Mouse (Mus musculus): ENCODE data around the gene Ces1c. TPM values are rescaled to one million over a fixed set of nuclear protein-coding genes. Genes with fewer than 3 reads are reported as not detected.

Gene Ces1c
- polyA plus RNA-seq, 1 experiment from 2014 or later: 6.0 TPM

- Histone ChIP-seq H3K27me3 (replicated peaks; ENCODE audit: control insufficient read depth, insufficient read depth, low read length) (no peaks in the 10 kb centered on the region), H3K9ac (ENCODE audit: low read depth, low read length) (no peak overlapping the region), H3K36me3 (ENCODE audit: control insufficient read depth, insufficient read depth) (no peaks in the 10 kb centered on the region), H3K4me1 (replicated peaks; ENCODE audit: control insufficient read depth, insufficient read depth, low read length) (no peaks in the 10 kb centered on the region), H3K4me3 (ENCODE audit: low read depth, low read length) (no peak overlapping the region), H3K4me2 (replicated peaks; ENCODE audit: low read depth) (no peak overlapping the region), H3K27ac (ENCODE audit: low read depth, low read length) (no peak overlapping the region), H3K9me3 (ENCODE audit: control insufficient read depth) (no peaks in the 10 kb centered on the region)
- 84% methylated on average over 1 of the region's 1 CpGs for WGBS
- TF ChIP-seq CTCF (IDR thresholded peaks at IDR 0.05; ENCODE audit: low read depth): no peak
- ATAC-seq: no peak
Observed at GRCm38 (mm10) chr8:93151401-93151800, 20.3 kb upstream of the Ces1c start.

GRCm38 (mm10) chr8:93147331-93147730 is 16.2 kb upstream of the Ces1c start:
- H3K27ac ChIP-seq (ENCODE audit: low read depth, low read length): no peak overlapping the region
- H3K4me3 ChIP-seq (ENCODE audit: low read depth, low read length): no peak overlapping the region
- H3K4me1 ChIP-seq (replicated peaks; ENCODE audit: control insufficient read depth, insufficient read depth, low read length): no peaks in the 10 kb centered on the region
- H3K27me3 ChIP-seq (replicated peaks; ENCODE audit: control insufficient read depth, insufficient read depth, low read length): no peaks in the 10 kb centered on the region
- no peak overlapping the region for H3K9ac ChIP-seq (ENCODE audit: low read depth, low read length)
- H3K36me3 ChIP-seq (ENCODE audit: control insufficient read depth, insufficient read depth): no peaks in the 10 kb centered on the region
- no peaks in the 10 kb centered on the region for H3K9me3 ChIP-seq (ENCODE audit: control insufficient read depth)
- TF ChIP-seq CTCF (IDR thresholded peaks at IDR 0.05; ENCODE audit: low read depth): no peak
- no peak for ATAC-seq
- no peak overlapping the region for H3K4me2 ChIP-seq (replicated peaks; ENCODE audit: low read depth)

- WGBS: 35% methylated on average over 1 of the region's 1 CpGs
- H3K4me2 ChIP-seq (replicated peaks; ENCODE audit: low read depth): no peak overlapping the region
- H3K9me3 ChIP-seq (ENCODE audit: control insufficient read depth): no peaks in the 10 kb centered on the region
- no peaks in the 10 kb centered on the region for H3K36me3 ChIP-seq (ENCODE audit: control insufficient read depth, insufficient read depth)
- no peak overlapping the region for H3K4me3 ChIP-seq (ENCODE audit: low read depth, low read length)
- H3K4me1 ChIP-seq (replicated peaks; ENCODE audit: control insufficient read depth, insufficient read depth, low read length): no peaks in the 10 kb centered on the region
- no peaks in the 10 kb centered on the region for H3K27me3 ChIP-seq (replicated peaks; ENCODE audit: control insufficient read depth, insufficient read depth, low read length)
- TF ChIP-seq CTCF (IDR thresholded peaks at IDR 0.05; ENCODE audit: low read depth): peak; percentile 73
- no peak for ATAC-seq
- H3K9ac ChIP-seq (ENCODE audit: low read depth, low read length): no peak overlapping the region
- H3K27ac ChIP-seq (ENCODE audit: low read depth, low read length): no peak overlapping the region
Observed at GRCm38 (mm10) chr8:93140696-93141095, 9.6 kb upstream of the Ces1c start.

- peak; percentile 54 for TF ChIP-seq CTCF (IDR thresholded peaks at IDR 0.05; ENCODE audit: low read depth)
- Histone ChIP-seq H3K9ac (ENCODE audit: low read depth, low read length) (no peak overlapping the region), H3K36me3 (ENCODE audit: control insufficient read depth, insufficient read depth) (no peaks in the 10 kb centered on the region), H3K27ac (ENCODE audit: low read depth, low read length) (no peak overlapping the region), H3K4me2 (replicated peaks; ENCODE audit: low read depth) (no peak overlapping the region), H3K9me3 (ENCODE audit: control insufficient read depth) (no peaks in the 10 kb centered on the region), H3K4me3 (ENCODE audit: low read depth, low read length) (no peak overlapping the region), H3K4me1 (replicated peaks; ENCODE audit: control insufficient read depth, insufficient read depth, low read length) (no peaks in the 10 kb centered on the region), H3K27me3 (replicated peaks; ENCODE audit: control insufficient read depth, insufficient read depth, low read length) (no peaks in the 10 kb centered on the region)
- 92% methylated on average over 2 of the region's 2 CpGs for WGBS
- ATAC-seq: no peak
Observed at GRCm38 (mm10) chr8:93132196-93132595, 1.1 kb upstream of the Ces1c start.

GRCm38 (mm10) chr8:93126476-93126875 is 4.6 kb downstream of the Ces1c start:
- H3K4me1 ChIP-seq (replicated peaks; ENCODE audit: control insufficient read depth, insufficient read depth, low read length): no peaks in the 10 kb centered on the region
- no peaks in the 10 kb centered on the region for H3K27me3 ChIP-seq (replicated peaks; ENCODE audit: control insufficient read depth, insufficient read depth, low read length)
- H3K27ac ChIP-seq (ENCODE audit: low read depth, low read length): no peak overlapping the region
- H3K4me3 ChIP-seq (ENCODE audit: low read depth, low read length): no peak overlapping the region
- WGBS: 74% methylated on average over 2 of the region's 2 CpGs
- ATAC-seq: no peak
- no peak for TF ChIP-seq CTCF (IDR thresholded peaks at IDR 0.05; ENCODE audit: low read depth)
- H3K9ac ChIP-seq (ENCODE audit: low read depth, low read length): no peak overlapping the region
- H3K9me3 ChIP-seq (ENCODE audit: control insufficient read depth): no peaks in the 10 kb centered on the region
- H3K4me2 ChIP-seq (replicated peaks; ENCODE audit: low read depth): no peak overlapping the region
- H3K36me3 ChIP-seq (ENCODE audit: control insufficient read depth, insufficient read depth): no peaks in the 10 kb centered on the region

- 91% methylated on average over 1 of the region's 1 CpGs for WGBS
- no peak for ATAC-seq
- H3K27ac ChIP-seq (ENCODE audit: low read depth, low read length): no peak overlapping the region
- no peaks in the 10 kb centered on the region for H3K4me1 ChIP-seq (replicated peaks; ENCODE audit: control insufficient read depth, insufficient read depth, low read length)
- no peaks in the 10 kb centered on the region for H3K27me3 ChIP-seq (replicated peaks; ENCODE audit: control insufficient read depth, insufficient read depth, low read length)
- no peak overlapping the region for H3K9ac ChIP-seq (ENCODE audit: low read depth, low read length)
- no peaks in the 10 kb centered on the region for H3K36me3 ChIP-seq (ENCODE audit: control insufficient read depth, insufficient read depth)
- no peak overlapping the region for H3K4me3 ChIP-seq (ENCODE audit: low read depth, low read length)
- no peaks in the 10 kb centered on the region for H3K9me3 ChIP-seq (ENCODE audit: control insufficient read depth)
- TF ChIP-seq CTCF (IDR thresholded peaks at IDR 0.05; ENCODE audit: low read depth): no peak
- H3K4me2 ChIP-seq (replicated peaks; ENCODE audit: low read depth): no peak overlapping the region
Observed at GRCm38 (mm10) chr8:93122005-93122404, 9.1 kb downstream of the Ces1c start.

- H3K36me3 ChIP-seq (ENCODE audit: control insufficient read depth, insufficient read depth): no peaks in the 10 kb centered on the region
- ATAC-seq: no peak
- no peaks in the 10 kb centered on the region for H3K4me1 ChIP-seq (replicated peaks; ENCODE audit: control insufficient read depth, insufficient read depth, low read length)
- no peak overlapping the region for H3K27ac ChIP-seq (ENCODE audit: low read depth, low read length)
- H3K4me2 ChIP-seq (replicated peaks; ENCODE audit: low read depth): no peak overlapping the region
- TF ChIP-seq CTCF (IDR thresholded peaks at IDR 0.05; ENCODE audit: low read depth): peak; percentile 78
- H3K4me3 ChIP-seq (ENCODE audit: low read depth, low read length): no peak overlapping the region
- H3K9ac ChIP-seq (ENCODE audit: low read depth, low read length): no peak overlapping the region
- no peaks in the 10 kb centered on the region for H3K27me3 ChIP-seq (replicated peaks; ENCODE audit: control insufficient read depth, insufficient read depth, low read length)
- no peaks in the 10 kb centered on the region for H3K9me3 ChIP-seq (ENCODE audit: control insufficient read depth)
Observed at GRCm38 (mm10) chr8:93095376-93095775, 35.7 kb downstream of the Ces1c start.

Data from intestine, postnatal 0 days (tissue).